Mouse (Mus musculus) forebrain, embryonic 13.5 days (tissue): ENCODE results near the gene Sh2d3c. TPM values are rescaled to one million over a fixed set of nuclear protein-coding genes. Genes with fewer than 3 reads are reported as not detected.

Source experiments
- ATAC-seq: fragments of 200-750 bp; cut with Nextera tagmentation; 2 replicates; pipeline ENCODE4 v1.8.0; 2017
- H3K27ac ChIP-seq: fragments of 300-500 bp; sonication (generic); 2 replicates; pipeline ENCODE4 v1.5.1; 2015; ENCODE audit warnings: inconsistent platforms, mild to moderate bottlenecking, moderate library complexity
- H3K27me3 ChIP-seq: fragments of 300-500 bp; sonication (generic); 2 replicates; pipeline ENCODE4 v1.6.1; 2015; ENCODE audit warnings: mild to moderate bottlenecking, inconsistent platforms
- H3K36me3 ChIP-seq: fragments of 300-500 bp; sonication (generic); 2 replicates; pipeline ENCODE4 v1.6.1; 2015; ENCODE audit warnings: mild to moderate bottlenecking, inconsistent platforms; ENCODE audit not compliant: poor library complexity, severe bottlenecking
- H3K4me1 ChIP-seq: fragments of 300-500 bp; sonication (generic); 2 replicates; pipeline ENCODE4 v1.6.1; 2015; ENCODE audit warnings: inconsistent platforms
- H3K4me2 ChIP-seq: fragments of 300-500 bp; sonication (generic); 2 replicates; pipeline ENCODE4 v1.6.1; 2015; ENCODE audit warnings: inconsistent platforms, mild to moderate bottlenecking, moderate library complexity
- H3K4me3 ChIP-seq: fragments of 300-500 bp; sonication (generic); 2 replicates; pipeline ENCODE4 v1.5.1; 2015; ENCODE audit warnings: mild to moderate bottlenecking, inconsistent platforms
- H3K9ac ChIP-seq: fragments of 300-500 bp; sonication (generic); 2 replicates; pipeline ENCODE4 v1.6.1; 2015; ENCODE audit warnings: mild to moderate bottlenecking, inconsistent platforms
- H3K9me3 ChIP-seq: fragments of 300-500 bp; sonication (generic); replicated peaks from 2 replicates; pipeline ENCODE4 v1.6.1; 2016; ENCODE audit warnings: inconsistent platforms
- WGBS: fragments of 180-500 bp; shearing (Covaris S2); methylation state at CpG from one replicate; pipeline ENCODE4 v1.1.7; 2015; 5-methylcytosine and 5-hydroxymethylcytosine counted together
- polyA plus RNA-seq: library from polyadenylated mRNA; unstranded; fragments of >200 nt; fragmentation: Nextera tagmentation; extraction: Ambion mirVana; gene quantifications from 2 replicates; pipeline ENCODE4 v1.2.1, GENCODE M21; 2015

Sh2d3c gene
- polyA plus RNA-seq, 1 experiment from 2014 or later: 23.5 TPM

DNA sequence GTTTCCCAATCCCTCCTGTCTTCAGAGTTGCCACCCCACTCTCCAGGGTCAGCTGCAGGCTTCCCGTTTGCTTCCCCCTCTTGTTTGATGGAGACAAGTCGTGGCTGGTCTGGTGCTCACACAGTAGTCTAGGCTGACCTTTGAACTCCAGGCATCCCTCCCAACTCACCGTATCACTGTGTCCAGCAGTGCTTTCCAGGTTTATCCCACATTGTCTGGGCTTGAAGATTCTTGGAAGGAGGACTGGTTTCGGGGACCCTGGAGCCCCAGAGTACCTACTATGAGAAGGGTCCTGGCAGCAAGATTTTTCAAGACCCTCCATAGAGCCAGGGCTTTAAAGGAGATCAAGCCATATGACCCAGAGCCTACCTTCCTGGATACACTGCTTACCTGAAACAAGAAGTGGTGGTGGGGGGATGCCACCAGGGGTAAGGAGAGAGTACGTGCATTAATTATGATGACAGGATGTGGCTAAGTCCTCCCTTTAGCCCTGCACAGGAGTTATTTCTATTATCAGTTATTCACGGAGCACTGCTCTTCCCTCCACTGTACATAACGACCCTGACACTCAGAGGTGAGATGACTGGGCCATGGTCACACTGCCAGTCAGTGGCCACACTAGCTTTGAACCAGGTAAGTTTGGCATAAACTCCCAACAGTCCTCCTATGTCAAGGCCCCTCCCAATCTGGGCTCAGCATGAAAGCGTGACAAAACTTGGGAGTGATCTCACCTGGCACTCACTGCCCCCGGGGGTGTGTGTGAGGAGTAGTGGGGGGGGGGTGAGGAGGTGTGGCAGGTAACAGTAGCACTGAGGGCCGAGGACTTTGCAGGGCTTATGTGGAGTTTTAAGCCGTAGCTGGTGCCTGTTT lies 6.5 kb upstream of the Sh2d3c start:
- Histone ChIP-seq H3K9ac (peak overlapping the region; percentile 92), H3K4me1 (peaks cover 24% of the 10 kb centered on the region), H3K4me3 (no peak overlapping the region; the same call in 1 of the 2 replicates), H3K9me3 (no peaks in the 10 kb centered on the region), H3K36me3 (peaks cover 16% of the 10 kb centered on the region), H3K4me2 (peak overlapping the region; percentile 99), H3K27ac (peak overlapping the region; percentile 99), H3K27me3 (no peaks in the 10 kb centered on the region)
- 68% methylated on average over 11 of the region's 11 CpGs for WGBS
- ATAC-seq: no peak

DNA sequence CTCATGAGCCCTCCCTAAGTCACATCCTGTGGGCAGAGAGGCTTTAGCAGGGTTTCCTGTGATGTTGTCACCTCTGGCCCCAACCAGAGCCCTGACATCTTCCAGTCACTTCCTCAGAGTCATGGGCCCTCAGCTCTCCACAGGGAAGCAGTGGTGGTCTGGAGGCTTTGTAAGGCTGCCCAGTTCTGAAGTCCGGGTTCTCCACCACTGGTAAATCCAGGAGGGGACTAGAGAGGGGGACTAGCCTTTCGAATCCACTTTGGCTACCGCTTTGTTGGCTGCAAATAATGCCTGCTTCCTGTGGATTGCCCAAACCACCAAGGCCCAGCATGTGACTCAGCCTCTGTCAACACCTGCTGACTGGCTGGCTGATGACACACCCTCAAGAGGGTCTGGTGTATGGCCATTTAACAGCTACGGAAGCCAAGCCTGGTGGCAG lies 5.8 kb upstream of the Sh2d3c start:
- Histone ChIP-seq H3K9ac (no peak overlapping the region), H3K36me3 (peaks cover 9% of the 10 kb centered on the region), H3K4me2 (no peak overlapping the region), H3K4me1 (peaks cover 24% of the 10 kb centered on the region), H3K9me3 (no peaks in the 10 kb centered on the region), H3K4me3 (no peak overlapping the region), H3K27ac (no peak overlapping the region), H3K27me3 (no peaks in the 10 kb centered on the region)
- 76% methylated on average over 4 of the region's 4 CpGs for WGBS
- no peak for ATAC-seq

DNA sequence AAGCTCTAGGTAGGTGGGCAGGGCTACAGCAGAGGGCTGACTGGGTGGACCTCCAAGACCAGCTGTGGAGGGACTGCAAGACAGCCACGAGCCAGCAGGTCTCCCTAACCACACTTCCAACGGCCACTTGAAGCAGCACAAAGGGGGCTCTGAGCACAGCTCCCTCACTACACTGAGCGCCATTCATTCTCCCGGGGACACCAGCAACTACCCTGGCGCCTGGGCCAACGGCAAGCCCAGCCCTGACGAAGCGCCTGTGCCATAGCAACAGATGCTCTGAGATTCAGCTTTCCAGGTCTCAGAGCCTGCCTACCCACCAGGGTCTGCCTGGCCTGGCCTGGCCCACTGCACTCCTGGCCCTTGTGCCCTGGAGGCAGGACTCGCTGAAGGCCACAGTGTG lies 2.1 kb upstream of the Sh2d3c start:
- Histone ChIP-seq H3K9me3 (no peaks in the 10 kb centered on the region), H3K27ac (no peak overlapping the region), H3K4me2 (no peak overlapping the region), H3K4me1 (peaks cover 12% of the 10 kb centered on the region), H3K27me3 (no peaks in the 10 kb centered on the region), H3K36me3 (no peaks in the 10 kb centered on the region), H3K9ac (no peak overlapping the region), H3K4me3 (no peak overlapping the region)
- no peak; the same call in 1 of the 2 replicates for ATAC-seq
- WGBS: 38% methylated on average over 9 of the region's 9 CpGs

- 84% methylated on average over 3 of the region's 3 CpGs for WGBS
- Histone ChIP-seq H3K4me2 (no peak overlapping the region), H3K27ac (no peak overlapping the region), H3K36me3 (no peaks in the 10 kb centered on the region), H3K9me3 (no peaks in the 10 kb centered on the region), H3K9ac (no peak overlapping the region), H3K4me3 (no peak overlapping the region), H3K4me1 (peaks cover 5% of the 10 kb centered on the region), H3K27me3 (no peaks in the 10 kb centered on the region)
- ATAC-seq: no peak
These were observed 802 bp upstream of the Sh2d3c start for GRCm38 (mm10) chr2:32720053-32720452.

DNA sequence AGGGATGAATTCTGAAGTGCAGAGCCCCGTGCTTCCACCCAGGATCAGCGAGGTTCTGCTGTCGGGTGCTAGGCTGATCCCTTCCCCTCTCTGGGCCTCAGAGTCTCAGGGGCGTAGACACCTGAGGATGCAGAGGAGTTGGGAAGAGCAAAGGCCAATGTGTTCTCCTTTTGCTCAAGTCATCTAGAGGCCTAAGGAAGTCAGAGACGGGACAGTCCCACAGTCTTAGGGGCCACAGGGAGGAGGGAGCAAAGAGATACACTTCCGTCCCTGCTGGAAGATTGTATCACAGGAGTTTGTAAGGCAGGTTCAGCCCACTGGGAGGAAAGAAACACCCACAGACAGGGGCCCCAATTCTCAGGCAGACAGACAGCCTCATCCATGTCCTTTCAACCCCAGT lies 1.2 kb downstream of the Sh2d3c start:
- Histone ChIP-seq H3K9ac (peak overlapping the region; percentile 21; the same call in 1 of the 2 replicates), H3K27me3 (no peaks in the 10 kb centered on the region), H3K4me1 (peaks cover 7% of the 10 kb centered on the region), H3K9me3 (no peaks in the 10 kb centered on the region), H3K4me2 (no peak overlapping the region), H3K36me3 (no peaks in the 10 kb centered on the region), H3K27ac (no peak overlapping the region), H3K4me3 (no peak overlapping the region)
- ATAC-seq: no peak
- WGBS: 51% methylated on average over 6 of the region's 6 CpGs

DNA sequence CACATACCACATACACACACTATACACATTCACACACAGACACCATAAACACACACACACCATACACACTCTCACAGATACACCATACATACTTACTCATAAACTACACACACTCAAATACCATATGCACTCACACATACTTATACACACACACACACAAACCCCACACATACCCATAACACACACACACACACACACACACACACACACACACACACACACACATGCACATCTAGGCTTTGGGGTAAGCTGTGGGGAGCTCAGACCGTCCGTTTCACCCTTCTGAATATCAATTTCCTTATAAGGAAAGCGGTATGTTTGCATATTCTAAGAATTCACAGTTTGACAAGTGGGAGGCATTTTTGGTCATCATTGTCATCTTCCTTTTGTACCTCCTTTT lies 1.7 kb downstream of the Sh2d3c start:
- ATAC-seq: no peak
- no peak overlapping the region for H3K4me3 ChIP-seq
- H3K27me3 ChIP-seq: no peaks in the 10 kb centered on the region
- no peak overlapping the region for H3K27ac ChIP-seq
- no peak overlapping the region for H3K9ac ChIP-seq
- peaks cover 8% of the 10 kb centered on the region for H3K4me1 ChIP-seq
- WGBS: 89% methylated on average over 3 of the region's 3 CpGs
- H3K4me2 ChIP-seq: no peak overlapping the region
- no peaks in the 10 kb centered on the region for H3K9me3 ChIP-seq
- H3K36me3 ChIP-seq: no peaks in the 10 kb centered on the region

DNA sequence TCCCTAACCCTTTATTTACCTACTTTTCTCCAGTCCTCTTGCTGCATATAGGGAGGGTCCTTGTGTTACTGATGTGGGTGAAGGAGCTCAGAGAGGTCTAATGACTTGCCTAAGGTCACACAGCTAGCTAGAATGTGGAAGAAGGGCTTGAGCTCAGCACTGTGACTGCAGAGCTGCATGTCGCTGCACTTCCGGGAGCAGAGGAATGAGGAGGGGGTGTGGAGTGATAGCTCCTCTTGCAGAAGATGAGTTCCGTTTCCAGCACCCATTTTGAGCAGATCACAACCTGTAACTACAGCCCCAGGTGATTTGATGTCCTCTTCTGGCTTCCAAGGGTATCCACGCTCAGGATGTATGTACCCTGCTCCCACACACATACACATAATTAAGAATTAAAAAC lies 3.3 kb downstream of the Sh2d3c start:
- Histone ChIP-seq H3K27ac (no peak overlapping the region), H3K4me3 (no peak overlapping the region), H3K36me3 (no peaks in the 10 kb centered on the region), H3K9me3 (no peaks in the 10 kb centered on the region), H3K9ac (no peak overlapping the region), H3K4me2 (no peak overlapping the region), H3K4me1 (peaks cover 3% of the 10 kb centered on the region; the same call in 1 of the 2 replicates), H3K27me3 (0 out of 2 replicates have a peak, but pooled peaks cover 3% of the 10 kb centered on the region)
- no peak for ATAC-seq
- WGBS: 87% methylated on average over 4 of the region's 4 CpGs

- H3K27ac ChIP-seq: no peak overlapping the region
- ATAC-seq: no peak
- no peaks in the 10 kb centered on the region for H3K9me3 ChIP-seq
- no peak overlapping the region for H3K4me2 ChIP-seq
- no peaks in the 10 kb centered on the region for H3K36me3 ChIP-seq
- H3K4me1 ChIP-seq: peaks cover 3% of the 10 kb centered on the region; the same call in 1 of the 2 replicates
- no peak overlapping the region for H3K4me3 ChIP-seq
- WGBS: 84% methylated on average over 16 of the region's 16 CpGs
- 0 out of 2 replicates have a peak, but pooled peaks cover 3% of the 10 kb centered on the region for H3K27me3 ChIP-seq
- no peak overlapping the region for H3K9ac ChIP-seq
These were observed 4.3 kb downstream of the Sh2d3c start for GRCm38 (mm10) chr2:32724832-32725790.

- H3K4me2 ChIP-seq: peak overlapping the region; percentile 57
- H3K27ac ChIP-seq: no peak overlapping the region
- peak overlapping the region; percentile 50; the same call in 1 of the 2 replicates for H3K9ac ChIP-seq
- ATAC-seq: peak; percentile 98
- under 1% methylated on average over 16 of the region's 16 CpGs for WGBS
- H3K4me3 ChIP-seq: peak overlapping the region; percentile 30
- peaks cover 3% of the 10 kb centered on the region; the same call in 1 of the 2 replicates for H3K4me1 ChIP-seq
- H3K27me3 ChIP-seq: 0 out of 2 replicates have a peak, but pooled peaks cover 3% of the 10 kb centered on the region
- H3K36me3 ChIP-seq: no peaks in the 10 kb centered on the region
- no peaks in the 10 kb centered on the region for H3K9me3 ChIP-seq
These were observed 6.6 kb downstream of the Sh2d3c start for GRCm38 (mm10) chr2:32727435-32727834.

DNA sequence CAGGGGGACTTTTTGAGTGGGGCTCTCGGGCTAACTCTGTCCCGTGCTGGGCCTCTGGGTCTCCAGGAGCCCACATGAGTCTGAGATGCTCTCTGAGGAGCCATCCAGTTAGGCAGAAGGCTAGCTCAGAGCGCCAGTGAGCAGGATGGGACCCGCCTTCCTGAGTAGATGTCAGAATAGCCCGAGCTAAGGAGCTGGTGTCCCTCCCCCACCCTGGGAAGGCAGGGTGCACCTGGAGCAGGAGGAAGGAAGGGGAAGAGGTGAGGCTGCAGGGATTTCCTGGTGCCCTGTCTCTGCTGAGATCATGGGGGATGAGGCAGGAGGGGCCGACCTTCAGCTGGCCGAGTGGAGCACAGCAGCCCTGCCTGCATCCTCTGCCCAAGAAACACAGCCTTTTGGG lies 7.6 kb downstream of the Sh2d3c start:
- Histone ChIP-seq H3K4me1 (peaks cover 3% of the 10 kb centered on the region; the same call in 1 of the 2 replicates), H3K4me2 (no peak overlapping the region), H3K9me3 (no peaks in the 10 kb centered on the region), H3K36me3 (no peaks in the 10 kb centered on the region), H3K27ac (no peak overlapping the region), H3K9ac (peak overlapping the region; percentile 5; the same call in 1 of the 2 replicates), H3K4me3 (no peak overlapping the region), H3K27me3 (0 out of 2 replicates have a peak, but pooled peaks cover 3% of the 10 kb centered on the region)
- WGBS: 61% methylated on average over 7 of the region's 7 CpGs
- ATAC-seq: no peak

DNA sequence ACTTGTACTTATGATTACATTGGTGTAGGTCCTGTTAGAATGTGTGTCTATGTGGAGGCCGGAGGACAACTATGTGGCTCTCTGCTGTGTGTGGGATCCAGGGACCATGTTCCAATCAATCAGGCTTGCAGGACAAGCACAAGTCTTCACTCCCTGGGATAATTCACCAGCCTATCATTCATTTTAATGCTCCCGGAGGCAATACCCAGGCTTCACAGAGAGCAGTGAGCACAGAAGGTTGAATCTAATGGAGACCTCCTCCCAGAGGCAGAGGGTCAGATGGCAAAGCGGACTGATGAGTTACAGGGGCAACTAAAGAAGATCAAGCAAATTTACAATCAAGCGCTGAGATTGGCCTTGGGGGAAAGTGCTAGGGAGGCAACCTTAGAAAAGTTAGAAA lies 8.7 kb downstream of the Sh2d3c start:
- H3K9me3 ChIP-seq: no peaks in the 10 kb centered on the region
- no peak overlapping the region for H3K27ac ChIP-seq
- H3K4me3 ChIP-seq: no peak overlapping the region
- WGBS: 76% methylated on average over 4 of the region's 4 CpGs
- peaks cover 3% of the 10 kb centered on the region; the same call in 1 of the 2 replicates for H3K4me1 ChIP-seq
- H3K9ac ChIP-seq: no peak overlapping the region
- no peaks in the 10 kb centered on the region for H3K36me3 ChIP-seq
- ATAC-seq: no peak
- no peak overlapping the region for H3K4me2 ChIP-seq
- H3K27me3 ChIP-seq: peaks cover 3% of the 10 kb centered on the region; the same call in 1 of the 2 replicates
